In genomic region chr15:81399638-81400315, GRCm38 (mm10) we compare ENCODE assay signal across 8 mouse cellular contexts. TPM values are rescaled to one million over a fixed set of nuclear protein-coding genes. Genes with fewer than 3 reads are reported as not detected.
DNase-seq lines count a peak whose midpoint lies in the region; ATAC-seq lines count a peak whose summit lies in the region.

St13 (minus strand) TSS chr15:81400077.
Xpnpep3 (plus strand) TSS chr15:81400138.

- peak within 1 kb of the TSS; percentile 91 for H3K9ac ChIP-seq in hindbrain, embryonic 11.5 days (ENCODE audit: low read depth, low read length)

- H3K36me3 ChIP-seq in hindbrain, embryonic 11.5 days (ENCODE audit: control insufficient read depth, insufficient read depth, low read length), result no peaks in the 10 kb centered on the region

- peak within 1 kb of the TSS; percentile 92 for H3K4me3 ChIP-seq in hindbrain, embryonic 11.5 days (ENCODE audit: low read depth, low read length)

- H3K9me3 ChIP-seq in hindbrain, embryonic 11.5 days (ENCODE audit: control insufficient read depth, low read length), result no peaks in the 10 kb centered on the region

- H3K4me2 ChIP-seq in hindbrain, embryonic 11.5 days (replicated peaks; ENCODE audit: low read depth, low read length), result peak within 1 kb of the TSS; percentile 88

- H3K27ac ChIP-seq in hindbrain, embryonic 11.5 days (ENCODE audit: low read depth, low read length), result peak within 1 kb of the TSS; percentile 88

- under 1% methylated on average over 50 of the region's 50 CpGs for WGBS in hindbrain, embryonic 11.5 days

- H3K4me1 ChIP-seq in hindbrain, embryonic 11.5 days (replicated peaks; ENCODE audit: control insufficient read depth, insufficient read depth, low read length), result no peaks in the 10 kb centered on the region; the same call in 1 of the 2 replicates

- peak; percentile 99 for ATAC-seq in hindbrain, embryonic 11.5 days (ENCODE audit: low FRiP score)

- no peaks in the 10 kb centered on the region for H3K27me3 ChIP-seq in hindbrain, embryonic 11.5 days (ENCODE audit: control insufficient read depth, insufficient read depth, low read length)

- DNase-seq in MN1 (ENCODE audit: low spot score), result peak; percentile 99
- DNase-seq in cerebellum, adult 9-10 months, result peak; percentile 96
- peak; percentile 93 to 98 for DNase-seq in frontal cortex, adult 2 months (ENCODE audit: extremely low spot score in 1 of 2, low spot score in 1 of 2)
- DNase-seq in hindbrain, embryonic 11.5 days (ENCODE audit: low spot score), result peak; percentile 96
- DNase-seq in layer of hippocampus, postnatal 10 days (ENCODE audit: low spot score in 2 of 2), result peak; percentile 98 to 99
- peak; percentile 99 for DNase-seq in lung, postnatal 10 days
- DNase-seq in ovary, postnatal 36 days (ENCODE audit: low spot score), result peak; percentile 97
- peak; percentile 98 for DNase-seq in thymus, postnatal 25 days

RNA-seq across cellular contexts. Expression of gene St13, which starts in this region (rescaled TPM):
- polyA plus RNA-seq in frontal cortex, adult 2 months (2012; rRNA removed), result 98.0 and 118 TPM in 2 replicates
- 178 TPM in 2 replicates for polyA plus RNA-seq in hindbrain, embryonic 11.5 days (2014; fragmentation: Nextera tagmentation; extraction: Ambion mirVana)
- 100 to 1,000 TPM; 189 to 211 TPM for total RNA-seq in layer of hippocampus, postnatal 10 days (2021)

RNA-seq across cellular contexts. Expression of gene Xpnpep3, which starts in this region (rescaled TPM):
- polyA plus RNA-seq in frontal cortex, adult 2 months (2012; rRNA removed), result 8.5 and 10.1 TPM in 2 replicates
- polyA plus RNA-seq in hindbrain, embryonic 11.5 days (2014; fragmentation: Nextera tagmentation; extraction: Ambion mirVana), result 6.8 and 7.0 TPM in 2 replicates
- 10 to 100 TPM; 11.1 to 11.5 TPM for total RNA-seq in layer of hippocampus, postnatal 10 days (2021)

Comparison
In these comparisons a context has a peak if more than half of its experiments do, and no peak if none do; other contexts are left out.
1. Peak in every context shown above with its lines: DNase-seq, ATAC-seq, H3K4me3 ChIP-seq and H3K27ac ChIP-seq.